Mouse (Mus musculus): ENCODE data around the gene Wscd1. TPM values are rescaled to one million over a fixed set of nuclear protein-coding genes. Genes with fewer than 3 reads are reported as not detected.

Wscd1 gene
- not detected in 2 replicates for total RNA-seq (2015)
- not detected in 2 replicates for total RNA-seq (2017)

- no peak for ATAC-seq (replicated peaks; ENCODE audit: poor library complexity)
Observed at GRCm38 (mm10) chr11:71749671-71750070, at the start of gene Wscd1. Gene Wscd1 (plus strand): TSS chr11:71749920.

GRCm38 (mm10) chr11:71728066-71728465 lies 21.7 kb upstream of the Wscd1 start:
- peak; percentile 77 for ATAC-seq (replicated peaks; ENCODE audit: poor library complexity)

- ATAC-seq (replicated peaks; ENCODE audit: poor library complexity), result no peak
Observed at GRCm38 (mm10) chr11:71729287-71729686, 20.4 kb upstream of the Wscd1 start.

- ATAC-seq (replicated peaks; ENCODE audit: poor library complexity), result no peak
Observed at GRCm38 (mm10) chr11:71733771-71734170, 15.9 kb upstream of the Wscd1 start.

- 0 out of 2 replicates have a peak, but pooled peaks have one; percentile 29 for ATAC-seq (replicated peaks; ENCODE audit: poor library complexity)
Observed at GRCm38 (mm10) chr11:71737106-71737505, 12.6 kb upstream of the Wscd1 start.

GRCm38 (mm10) chr11:71738501-71739045 lies 11.1 kb upstream of the Wscd1 start:
- no peak for ATAC-seq (replicated peaks; ENCODE audit: poor library complexity)

GRCm38 (mm10) chr11:71745875-71746274 lies 3.8 kb upstream of the Wscd1 start:
- no peak for ATAC-seq (replicated peaks; ENCODE audit: poor library complexity)

- no peak for ATAC-seq (replicated peaks; ENCODE audit: poor library complexity)
Observed at GRCm38 (mm10) chr11:71747719-71748118, 2.0 kb upstream of the Wscd1 start.

- ATAC-seq (replicated peaks; ENCODE audit: poor library complexity), result no peak; the same call in 1 of the 2 replicates
Observed at GRCm38 (mm10) chr11:71750534-71751173, 934 bp downstream of the Wscd1 start.

- no peak for ATAC-seq (replicated peaks; ENCODE audit: poor library complexity)
Observed at GRCm38 (mm10) chr11:71751174-71751611, 1.5 kb downstream of the Wscd1 start.

- ATAC-seq (replicated peaks; ENCODE audit: poor library complexity), result no peak
Observed at GRCm38 (mm10) chr11:71751689-71752088, 2.0 kb downstream of the Wscd1 start.

- ATAC-seq (replicated peaks; ENCODE audit: poor library complexity), result no peak
Observed at GRCm38 (mm10) chr11:71752626-71753025, 2.9 kb downstream of the Wscd1 start.

GRCm38 (mm10) chr11:71755115-71755514 lies 5.4 kb downstream of the Wscd1 start:
- no peak for ATAC-seq (replicated peaks; ENCODE audit: poor library complexity)

GRCm38 (mm10) chr11:71756325-71756724 lies 6.6 kb downstream of the Wscd1 start:
- no peak for ATAC-seq (replicated peaks; ENCODE audit: poor library complexity)

- ATAC-seq (replicated peaks; ENCODE audit: poor library complexity), result no peak
Observed at GRCm38 (mm10) chr11:71758211-71759110, 8.7 kb downstream of the Wscd1 start.

- ATAC-seq (replicated peaks; ENCODE audit: poor library complexity), result no peak
Observed at GRCm38 (mm10) chr11:71760991-71761390, 11.3 kb downstream of the Wscd1 start.

GRCm38 (mm10) chr11:71763154-71763553 lies 13.4 kb downstream of the Wscd1 start:
- ATAC-seq (replicated peaks; ENCODE audit: poor library complexity), result no peak

- ATAC-seq (replicated peaks; ENCODE audit: poor library complexity), result no peak
Observed at GRCm38 (mm10) chr11:71763651-71764275, 14.0 kb downstream of the Wscd1 start.

GRCm38 (mm10) chr11:71764743-71765142 lies 15.0 kb downstream of the Wscd1 start:
- ATAC-seq (replicated peaks; ENCODE audit: poor library complexity), result no peak

GRCm38 (mm10) chr11:71765335-71765734 lies 15.6 kb downstream of the Wscd1 start:
- ATAC-seq (replicated peaks; ENCODE audit: poor library complexity), result no peak

- ATAC-seq (replicated peaks; ENCODE audit: poor library complexity), result no peak
Observed at GRCm38 (mm10) chr11:71766380-71766779, 16.7 kb downstream of the Wscd1 start.

Measured in megakaryocyte progenitor cell, adult 5-6 weeks (primary cell).